Mouse (Mus musculus) lung, adult 2 months (tissue): Measurements from ENCODE around the gene Akt1s1.

Experiments
- CTCF ChIP-seq: fragments of 200-500 bp; IDR thresholded peaks from 2 replicates; pipeline ENCODE4 v1.5.1; 2011; ENCODE audit warnings: mild to moderate bottlenecking, low read length, control low read depth; ENCODE audit not compliant: insufficient read depth
- POLR2A ChIP-seq: fragments of 200-500 bp; IDR thresholded peaks from 2 replicates; pipeline ENCODE4 v1.6.1; 2011; ENCODE audit warnings: low read depth, mild to moderate bottlenecking, control low read depth, low read length, borderline replicate concordance; ENCODE audit errors: extremely low read depth

GRCm38 (mm10) chr7:44857042-44857552 is 8.3 kb downstream of the Akt1s1 start, which contains the start of gene Pnkp:
- TF ChIP-seq CTCF (no peak), POLR2A (peak; percentile 66; the same call in 1 of the 2 replicates)
